Mouse (Mus musculus) gastrocnemius, adult 18-20 months (tissue): ENCODE results near the gene Gm49393. TPM values are rescaled to one million over a fixed set of nuclear protein-coding genes. Genes with fewer than 3 reads are reported as not detected.

Experiments
- DNase-seq: peaks from one replicate; pipeline ENCODE4 v3.0.0; 2021; ENCODE audit warnings: low spot score
- total RNA-seq, 2 experiments: library from RNA; stranded (reverse); gene quantifications; 2 replicates each; pipeline ENCODE4 v1.2.3; 2021

The Gm49393 gene
- total RNA-seq, 2 experiments from 2014 or later: not detected

GRCm38 (mm10) chr13:60809690-60810089 lies 125.7 kb downstream of the Gm49393 start:
- no peak for DNase-seq

Other genes starting within 250 kb of the Gm49393 start
- gene BC051665, start 149.2 kb downstream of the Gm49393 start, total RNA-seq: not detected
- not detected for gene Ctsll3, start 132.7 kb downstream of the Gm49393 start, total RNA-seq
- gene 4930486L24Rik, start 71.1 kb downstream of the Gm49393 start, total RNA-seq: not detected
- gene Gm49392, start 38.7 kb downstream of the Gm49393 start, total RNA-seq: 1 to 10 TPM in 1 of 2 experiments, under 1 TPM in 1; 0.48 to 1.0 TPM
- 1 to 10 TPM; 2.7 to 3.1 TPM for gene Ctla2b, start 38.1 kb downstream of the Gm49393 start, total RNA-seq
- not detected for gene Tpbpb, start 30.7 kb downstream of the Gm49393 start, total RNA-seq
- 1 to 10 TPM in 1 of 2 experiments, not detected in 1; 1.0 TPM for gene Gm49391, start 981 bp upstream of the Gm49393 start, total RNA-seq
- gene Ctla2a, start 1.0 kb upstream of the Gm49393 start, total RNA-seq: 10 to 100 TPM; 18.2 to 24.3 TPM
- not detected for gene Tpbpa, start 6.4 kb upstream of the Gm49393 start, total RNA-seq
- not detected for gene Ctsj, start 70.4 kb upstream of the Gm49393 start, total RNA-seq
- gene Ctsq, start 105.0 kb upstream of the Gm49393 start, total RNA-seq: not detected
- not detected for gene Ctsr, start 228.7 kb upstream of the Gm49393 start, total RNA-seq